Mouse (Mus musculus) gonadal fat pad, adult 2 months (tissue): Measurements from ENCODE around the gene Gstm6. TPM values are rescaled to one million over a fixed set of nuclear protein-coding genes. Genes with fewer than 3 reads are reported as not detected.
"Not testable (repeated sequence)": the region's sequence is repeated elsewhere in the genome, so short reads cannot be mapped to it uniquely, and the experiment has no call there.

Experiments used
- DNase-seq: peaks from one replicate; pipeline ENCODE4 v3.0.0-alpha.2; 2012; ENCODE audit warnings: low read depth
- polyA plus RNA-seq: library from polyadenylated mRNA; depleted of rRNA; stranded (reverse); fragments of >200 nt; gene quantifications from 2 replicates; pipeline ENCODE4 v1.2.3, GENCODE M21; 2012; rRNA removed

Gene Gstm6
- polyA plus RNA-seq, 1 experiment = 96.3 TPM

GRCm38 (mm10) chr3:107895194-107895719, 48.3 kb downstream of the Gstm6 start:
- DNase-seq = no peak

GRCm38 (mm10) chr3:107889236-107889635, 54.3 kb downstream of the Gstm6 start:
- not testable (repeated sequence) for DNase-seq

Other genes with a start within 250 kb of the Gstm6 start
- gene Ahcyl1, start 247.2 kb downstream of the Gstm6 start, polyA plus RNA-seq = 89.6 and 93.7 TPM in 2 replicates
- 22.9 and 27.6 TPM in 2 replicates for gene Csf1, start 183.3 kb downstream of the Gstm6 start, polyA plus RNA-seq
- gene Eps8l3, start 66.5 kb downstream of the Gstm6 start, polyA plus RNA-seq = 0.38 and 0.52 TPM in 2 replicates
- 163 and 175 TPM in 2 replicates for gene Gstm5, start 47.9 kb downstream of the Gstm6 start, polyA plus RNA-seq
- gene Gstm7, start 11.9 kb downstream of the Gstm6 start, polyA plus RNA-seq = 973 and 992 TPM in 2 replicates
- 0.26 and 0.86 TPM in 2 replicates for gene Gstm3, start 25.5 kb upstream of the Gstm6 start, polyA plus RNA-seq
- 925 and 961 TPM in 2 replicates for gene Gstm2, start 42.7 kb upstream of the Gstm6 start, polyA plus RNA-seq
- 1,084 and 1,330 TPM in 2 replicates for gene Gstm1, start 74.2 kb upstream of the Gstm6 start, polyA plus RNA-seq
- 55.6 and 65.3 TPM in 2 replicates for gene Gstm4, start 101.1 kb upstream of the Gstm6 start, polyA plus RNA-seq
- gene Ampd2, start 142.9 kb upstream of the Gstm6 start, polyA plus RNA-seq = 62.8 and 73.1 TPM in 2 replicates
- 4.6 and 7.9 TPM in 2 replicates for gene Gnat2, start 149.0 kb upstream of the Gstm6 start, polyA plus RNA-seq
- gene Gnai3, start 202.4 kb upstream of the Gstm6 start, polyA plus RNA-seq = 35.9 and 46.2 TPM in 2 replicates
- not detected in 2 replicates for gene Gpr61, start 211.1 kb upstream of the Gstm6 start, polyA plus RNA-seq
- 15.5 and 16.7 TPM in 2 replicates for gene Amigo1, start 242.6 kb upstream of the Gstm6 start, polyA plus RNA-seq